Mouse (Mus musculus) midbrain, embryonic 11.5 days (tissue): ENCODE results near the gene RPS10-NUDT3. TPM values are rescaled to one million over a fixed set of nuclear protein-coding genes. Genes with fewer than 3 reads are reported as not detected.

Source experiments
- ATAC-seq: fragments of 200-750 bp; cut with Nextera tagmentation; 2 replicates; pipeline ENCODE4 v1.8.0; 2017; ENCODE audit warnings: moderate TSS enrichment, moderate library complexity; ENCODE audit not compliant: low FRiP score
- DNase-seq: peaks from one replicate; pipeline ENCODE4 v3.0.0; 2015; ENCODE audit warnings: low spot score; ENCODE audit errors: missing footprints
- H3K27ac ChIP-seq: fragments of 300-500 bp; sonication (generic); 2 replicates; pipeline ENCODE4 v1.5.1; 2014; ENCODE audit warnings: low read depth, low read length
- H3K27me3 ChIP-seq: fragments of 300-500 bp; sonication (generic); 2 replicates; pipeline ENCODE4 v1.6.1; 2014; ENCODE audit warnings: mild to moderate bottlenecking, low read length, moderate library complexity, mixed read lengths; ENCODE audit not compliant: control insufficient read depth, insufficient read depth
- H3K36me3 ChIP-seq: fragments of 300-500 bp; sonication (generic); 2 replicates; pipeline ENCODE4 v1.6.1; 2014; ENCODE audit warnings: mild to moderate bottlenecking, low read length, moderate library complexity, mixed read lengths; ENCODE audit not compliant: control insufficient read depth, insufficient read depth
- H3K4me1 ChIP-seq: fragments of 300-500 bp; sonication (generic); 2 replicates; pipeline ENCODE4 v1.6.1; 2014; ENCODE audit warnings: low read length; ENCODE audit not compliant: control insufficient read depth, insufficient read depth
- H3K4me2 ChIP-seq: fragments of 300-500 bp; sonication (generic); 2 replicates; pipeline ENCODE4 v1.6.1; 2014; ENCODE audit warnings: mild to moderate bottlenecking, moderate library complexity
- H3K4me3 ChIP-seq: fragments of 300-500 bp; sonication (generic); 2 replicates; pipeline ENCODE4 v1.5.1; 2014; ENCODE audit warnings: low read depth, low read length
- H3K9ac ChIP-seq: fragments of 300-500 bp; sonication (generic); 2 replicates; pipeline ENCODE4 v1.6.1; 2014; ENCODE audit warnings: low read length
- H3K9me3 ChIP-seq: fragments of 300-500 bp; sonication (generic); 2 replicates; pipeline ENCODE4 v1.6.1; 2016; ENCODE audit warnings: low read length; ENCODE audit not compliant: control insufficient read depth
- WGBS: fragments of 180-500 bp; shearing (Covaris S2); extraction: QIAGEN DNeasy Blood & Tissue Kit; methylation state at CpG from one replicate; pipeline ENCODE4 v1.1.7; 2014; 5-methylcytosine and 5-hydroxymethylcytosine counted together
- polyA plus RNA-seq: library from polyadenylated mRNA; unstranded; fragments of >200 nt; fragmentation: Nextera tagmentation; extraction: Ambion mirVana; gene quantifications from 2 replicates; pipeline ENCODE4 v1.2.1, GENCODE M21; 2014

RPS10-NUDT3 gene
- polyA plus RNA-seq, 1 experiment from 2014 or later = not detected

DNA sequence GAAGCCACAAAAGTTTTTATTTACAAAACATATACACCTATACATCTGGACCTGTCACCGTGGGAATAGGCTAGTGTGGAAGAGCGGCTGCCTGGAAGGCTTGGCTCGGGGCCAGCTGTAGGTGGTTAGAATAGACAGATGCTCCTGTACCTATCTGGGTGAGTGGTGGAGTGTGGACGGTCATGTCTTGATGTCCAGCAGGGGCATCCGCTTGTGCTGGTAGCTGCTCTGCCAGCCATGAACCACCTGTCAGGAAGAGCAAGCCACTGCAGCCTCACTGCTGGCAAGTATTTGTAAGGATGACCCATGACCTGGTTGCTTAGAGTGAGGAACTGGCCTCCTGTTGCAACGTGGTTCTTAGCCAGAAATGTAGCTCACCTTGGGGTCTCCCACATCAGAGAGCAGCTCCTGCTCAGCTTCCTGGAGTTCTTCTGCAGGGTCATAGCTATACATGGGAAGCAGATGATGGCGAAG, 71.2 kb downstream of the RPS10-NUDT3 start:
- Histone ChIP-seq H3K4me2 (no peak overlapping the region), H3K27me3 (no peaks in the 10 kb centered on the region), H3K9ac (no peak overlapping the region), H3K4me3 (no peak overlapping the region), H3K27ac (no peak overlapping the region), H3K36me3 (no peaks in the 10 kb centered on the region), H3K9me3 (no peaks in the 10 kb centered on the region), H3K4me1 (peaks cover 33% of the 10 kb centered on the region)
- 59% methylated on average over 7 of the region's 7 CpGs for WGBS
- no peak for ATAC-seq
- peak; percentile 85 for DNase-seq

DNA sequence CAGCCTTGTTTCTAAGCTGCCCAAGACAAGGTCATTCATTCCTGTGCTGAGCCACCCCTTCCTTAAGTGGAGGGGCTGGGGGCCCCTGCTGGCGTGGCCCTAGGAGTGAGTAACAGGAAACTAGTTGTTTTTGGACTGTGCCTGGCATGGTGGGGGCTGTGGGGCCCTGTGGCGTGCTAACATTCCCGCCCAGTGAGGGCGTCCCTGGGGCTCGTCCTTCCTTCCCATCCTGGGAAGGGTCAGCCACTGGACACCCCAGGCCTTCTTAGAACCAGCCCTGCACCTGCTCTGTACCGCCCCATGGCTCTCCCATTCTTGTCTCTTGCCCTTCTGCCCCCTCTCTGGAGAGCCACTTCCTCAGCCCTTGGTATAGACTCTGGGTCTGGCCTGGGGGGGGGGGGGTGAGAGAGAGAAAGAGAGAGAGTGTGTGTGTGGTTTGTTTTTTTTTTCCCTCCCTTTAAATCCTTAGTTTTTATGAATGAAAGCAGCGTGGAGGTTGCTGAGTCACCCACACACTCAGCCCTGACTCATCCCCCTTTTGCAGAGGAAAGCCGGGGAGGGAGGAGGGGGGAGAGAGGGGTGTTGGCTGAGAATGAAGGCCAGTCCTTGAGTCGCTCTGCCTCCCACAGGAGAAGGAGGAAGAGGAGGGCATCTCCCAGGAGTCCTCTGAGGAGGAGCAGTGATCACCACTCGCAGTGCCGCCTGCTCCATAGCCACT, 73.1 kb downstream of the RPS10-NUDT3 start:
- Histone ChIP-seq H3K36me3 (no peaks in the 10 kb centered on the region), H3K27me3 (no peaks in the 10 kb centered on the region), H3K4me3 (no peak overlapping the region), H3K9ac (no peak overlapping the region), H3K27ac (no peak overlapping the region), H3K4me2 (no peak overlapping the region), H3K4me1 (peaks cover 45% of the 10 kb centered on the region), H3K9me3 (no peaks in the 10 kb centered on the region)
- DNase-seq (no peak), ATAC-seq (no peak)
- WGBS = 54% methylated on average over 8 of the region's 11 CpGs

DNA sequence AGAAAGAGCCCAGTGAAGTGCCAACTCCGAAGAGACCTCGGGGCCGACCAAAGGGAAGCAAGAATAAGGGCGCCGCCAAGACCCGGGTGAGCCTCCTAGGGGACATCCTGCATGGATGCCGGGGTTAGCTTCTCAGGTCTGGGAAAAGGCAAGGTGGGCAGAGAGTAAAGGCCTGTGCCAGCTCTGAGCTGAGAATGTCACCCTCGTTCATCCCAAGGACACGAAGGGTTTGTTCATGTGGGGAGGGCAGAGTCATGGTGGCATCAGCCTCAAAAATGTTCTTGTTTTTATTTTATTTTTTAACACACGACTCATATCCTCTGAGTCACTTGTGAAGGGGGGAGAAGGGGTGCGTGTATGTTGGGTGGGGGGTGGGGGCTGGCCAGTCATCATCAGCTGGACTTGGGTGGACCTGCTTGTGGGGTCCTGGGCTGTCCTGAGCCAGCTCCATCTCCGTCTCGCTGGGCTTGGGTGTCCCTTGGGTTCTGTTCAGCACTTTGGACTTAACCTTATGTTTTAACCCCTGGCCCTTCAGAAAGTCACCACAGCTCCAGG, 74.0 kb downstream of the RPS10-NUDT3 start:
- ATAC-seq = no peak
- Histone ChIP-seq H3K27me3 (no peaks in the 10 kb centered on the region), H3K9me3 (no peaks in the 10 kb centered on the region), H3K27ac (no peak overlapping the region), H3K4me1 (peaks cover 43% of the 10 kb centered on the region), H3K9ac (no peak overlapping the region), H3K36me3 (no peaks in the 10 kb centered on the region), H3K4me2 (no peak overlapping the region), H3K4me3 (no peak overlapping the region)
- DNase-seq = no peak
- WGBS = 87% methylated on average over 13 of the region's 13 CpGs

DNA sequence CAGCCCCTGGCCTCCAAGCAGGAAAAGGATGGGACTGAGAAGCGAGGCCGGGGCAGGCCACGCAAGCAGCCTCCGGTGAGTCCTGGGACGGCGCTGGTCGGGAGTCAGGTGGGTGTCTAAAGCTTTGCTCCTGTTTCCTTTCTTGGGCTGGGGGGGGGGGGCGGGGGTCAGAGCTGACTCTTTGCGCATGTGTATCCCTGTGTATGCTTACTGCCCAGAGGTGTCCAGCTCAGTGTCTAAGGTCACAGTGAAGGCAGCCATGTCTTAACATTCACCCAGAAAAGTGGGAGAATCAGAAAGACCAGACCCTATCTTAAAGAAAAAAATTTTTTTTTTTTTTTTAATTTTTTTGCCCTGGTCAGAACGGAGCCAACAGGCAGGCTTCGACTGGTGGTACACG, 75.4 kb downstream of the RPS10-NUDT3 start:
- H3K4me3 ChIP-seq = no peak overlapping the region
- ATAC-seq = no peak
- no peaks in the 10 kb centered on the region for H3K9me3 ChIP-seq
- H3K4me1 ChIP-seq = peaks cover 47% of the 10 kb centered on the region
- no peak overlapping the region for H3K27ac ChIP-seq
- H3K4me2 ChIP-seq = peak overlapping the region; percentile 76; the same call in 1 of the 2 replicates
- no peak overlapping the region for H3K9ac ChIP-seq
- no peaks in the 10 kb centered on the region for H3K36me3 ChIP-seq
- WGBS = 72% methylated on average over 9 of the region's 12 CpGs
- no peaks in the 10 kb centered on the region for H3K27me3 ChIP-seq
- DNase-seq = no peak

DNA sequence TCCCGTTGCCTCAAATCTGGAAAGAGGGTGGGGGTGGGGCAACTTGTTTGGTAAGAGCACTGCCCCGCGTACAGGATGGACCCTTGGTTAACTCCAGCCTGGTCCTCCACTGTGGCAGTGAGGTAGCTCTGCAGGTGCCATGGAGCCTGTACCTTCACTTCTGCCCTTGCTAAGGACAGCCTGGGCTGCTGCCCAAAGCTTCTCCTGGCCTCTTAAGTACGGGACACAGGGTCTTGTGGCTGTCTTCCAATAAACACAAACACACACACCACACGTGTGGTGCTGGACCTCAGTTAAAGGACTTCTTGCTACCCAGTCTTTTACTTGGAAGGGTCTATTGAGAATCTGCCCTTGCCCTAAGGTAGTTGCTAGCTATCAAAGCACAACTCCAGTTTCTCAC, 76.2 kb downstream of the RPS10-NUDT3 start:
- WGBS = 10% methylated on average over 5 of the region's 5 CpGs
- Histone ChIP-seq H3K36me3 (no peaks in the 10 kb centered on the region), H3K4me3 (peak overlapping the region; percentile 95), H3K27ac (no peak overlapping the region), H3K9me3 (no peaks in the 10 kb centered on the region), H3K9ac (peak overlapping the region; percentile 94), H3K4me1 (peaks cover 44% of the 10 kb centered on the region), H3K27me3 (no peaks in the 10 kb centered on the region), H3K4me2 (peak overlapping the region; percentile 76)
- ATAC-seq (no peak), DNase-seq (peak; percentile 85)

DNA sequence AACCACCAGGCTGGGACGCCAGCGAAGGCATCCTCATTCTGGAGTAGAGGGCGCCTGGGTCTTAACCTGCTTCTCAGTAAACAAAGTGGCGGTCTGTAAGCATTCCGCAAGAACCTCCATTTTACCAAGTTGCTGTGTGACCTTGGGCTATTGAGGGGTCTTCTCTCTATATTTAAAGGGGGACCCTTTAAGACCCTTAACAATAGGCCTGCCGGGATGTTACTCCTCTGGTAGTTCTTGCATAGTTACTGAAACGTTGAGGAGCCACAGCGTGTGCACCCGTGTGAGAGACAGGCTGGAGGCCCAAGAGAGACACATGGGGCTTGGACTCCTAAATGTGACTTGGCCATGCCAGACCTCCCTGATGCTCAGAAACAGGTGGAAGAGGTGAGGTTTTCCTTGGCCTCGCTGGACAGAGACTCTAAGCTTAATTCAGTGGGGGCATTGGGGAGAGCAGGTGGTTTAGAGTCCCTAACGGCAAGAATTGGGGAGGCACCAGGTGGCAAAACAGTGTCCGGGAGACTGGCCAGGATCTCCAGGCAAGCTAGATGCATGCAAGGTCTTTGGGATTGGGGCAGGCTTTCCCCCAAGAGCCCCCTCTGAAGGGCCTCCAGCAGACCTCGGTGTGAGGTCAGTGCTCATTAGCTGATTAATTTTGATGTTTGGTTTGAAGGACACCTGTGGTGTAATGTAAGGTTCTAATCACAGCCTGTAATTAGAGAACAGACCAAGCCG, 76.9 kb downstream of the RPS10-NUDT3 start:
- H3K36me3 ChIP-seq = no peaks in the 10 kb centered on the region
- DNase-seq = peak; percentile 86
- H3K27ac ChIP-seq = peak overlapping the region; percentile 95; the same call in 1 of the 2 replicates
- ATAC-seq = no peak
- peak overlapping the region; percentile 76 for H3K4me2 ChIP-seq
- under 1% methylated on average over 14 of the region's 14 CpGs for WGBS
- peak overlapping the region; percentile 95 for H3K4me3 ChIP-seq
- H3K4me1 ChIP-seq = peaks cover 44% of the 10 kb centered on the region
- H3K9me3 ChIP-seq = no peaks in the 10 kb centered on the region
- H3K27me3 ChIP-seq = no peaks in the 10 kb centered on the region
- peak overlapping the region; percentile 94 for H3K9ac ChIP-seq

DNA sequence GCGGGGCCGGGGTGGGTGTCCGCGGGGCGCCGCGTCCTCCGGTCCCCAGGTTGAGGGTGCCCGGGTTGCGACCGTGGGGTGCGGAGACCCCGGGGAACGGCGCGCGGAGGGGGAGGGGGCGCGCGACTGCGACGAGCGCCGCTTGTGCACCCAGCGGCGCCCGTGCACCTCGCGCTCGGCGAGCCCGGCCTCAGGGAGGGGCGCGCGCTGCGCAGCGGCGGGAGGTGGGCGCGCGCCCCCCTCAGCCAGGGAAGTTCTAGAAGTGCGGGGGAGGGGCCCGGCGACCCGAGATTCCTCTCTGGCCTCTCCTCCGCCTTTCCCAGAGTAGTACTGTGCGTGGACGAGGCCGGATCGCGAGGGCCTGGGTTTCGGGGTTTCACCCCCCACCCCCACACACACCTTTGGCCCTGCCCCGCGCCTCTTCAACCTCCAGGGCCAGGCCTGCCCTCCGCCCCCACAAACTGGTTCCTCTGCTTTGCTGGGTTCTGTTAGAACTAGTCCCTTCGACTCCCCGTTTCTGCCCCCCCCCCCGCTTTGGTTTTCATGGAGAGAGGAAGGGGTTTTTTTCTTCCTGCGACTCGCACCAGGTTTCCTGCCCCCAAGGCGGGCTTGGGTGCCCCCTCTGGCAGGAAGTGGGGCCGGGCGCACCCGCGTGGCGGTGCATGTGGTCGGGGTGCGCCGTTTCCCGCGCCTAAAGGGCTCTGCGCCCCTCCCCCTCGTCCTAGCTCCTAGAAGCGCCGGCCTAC, 77.7 kb downstream of the RPS10-NUDT3 start:
- H3K9ac ChIP-seq = peak overlapping the region; percentile 94
- no peaks in the 10 kb centered on the region for H3K9me3 ChIP-seq
- under 1% methylated on average over 66 of the region's 75 CpGs for WGBS
- peaks cover 44% of the 10 kb centered on the region for H3K4me1 ChIP-seq
- no peaks in the 10 kb centered on the region for H3K36me3 ChIP-seq
- H3K27me3 ChIP-seq = no peaks in the 10 kb centered on the region
- peak overlapping the region; percentile 95 for H3K4me3 ChIP-seq
- DNase-seq = peak; percentile 97
- ATAC-seq = peak; percentile 31
- peak overlapping the region; percentile 76 for H3K4me2 ChIP-seq
- peak overlapping the region; percentile 95 for H3K27ac ChIP-seq

DNA sequence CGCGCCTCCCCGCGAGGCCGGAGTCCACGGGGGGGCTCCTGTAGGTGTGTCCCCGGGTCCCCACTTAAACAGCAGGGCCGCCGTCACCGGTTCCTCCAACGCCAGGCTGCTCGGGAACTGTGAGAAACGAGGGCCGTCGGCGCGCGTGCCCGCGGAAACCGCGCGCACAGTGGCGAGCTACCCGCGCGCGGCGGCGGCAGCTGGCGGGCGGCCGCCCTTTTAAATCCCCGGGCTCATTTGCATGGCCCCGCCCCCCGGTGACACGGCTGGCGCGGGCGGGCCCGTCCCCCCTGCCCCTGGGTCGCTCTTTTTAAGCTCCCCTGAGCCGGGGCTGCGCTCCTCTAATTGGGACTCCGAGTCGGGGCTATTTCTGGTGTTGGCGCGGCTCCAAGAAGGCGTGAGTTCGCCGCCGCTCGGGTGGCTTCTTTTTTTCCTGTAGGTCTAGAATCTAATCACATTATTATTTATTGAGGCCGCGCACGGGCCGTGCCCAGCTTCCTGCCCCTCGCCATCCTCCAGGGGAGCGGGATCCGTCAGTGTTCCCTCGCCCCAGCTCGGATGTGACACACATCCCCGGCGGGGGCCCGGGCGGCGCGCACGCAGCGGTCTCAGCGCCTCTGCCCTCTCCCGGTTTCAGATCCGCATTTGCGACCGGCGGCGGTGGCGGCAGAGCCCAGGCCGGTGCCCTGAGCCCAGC, 78.6 kb downstream of the RPS10-NUDT3 start, which contains the start of gene Hmga1:
Gene Hmga1, plus strand, starts transcription at position 183 of the 697 bp plus-strand sequence.
- no peaks in the 10 kb centered on the region for H3K36me3 ChIP-seq
- H3K4me1 ChIP-seq = peaks cover 41% of the 10 kb centered on the region
- H3K27me3 ChIP-seq = no peaks in the 10 kb centered on the region
- H3K4me3 ChIP-seq = peak within 1 kb of the TSS; percentile 95
- peak within 1 kb of the TSS; percentile 76 for H3K4me2 ChIP-seq
- DNase-seq = peak; percentile 100
- peak within 1 kb of the TSS; percentile 95 for H3K27ac ChIP-seq
- H3K9me3 ChIP-seq = no peaks in the 10 kb centered on the region
- peak; percentile 79 for ATAC-seq
- H3K9ac ChIP-seq = peak within 1 kb of the TSS; percentile 94
- 1% methylated on average over 73 of the region's 79 CpGs for WGBS
